Comparison of ENCODE assay signal across 8 mouse cellular contexts in genomic region chr1:120093482-120094134, GRCm38 (mm10). TPM values are rescaled to one million over a fixed set of nuclear protein-coding genes. Genes with fewer than 3 reads are reported as not detected.
A peak's percentile ranks its signal among the peaks of the same experiment; 100 is the strongest.
DNase-seq lines count a peak whose midpoint lies in the region; ATAC-seq and TF ChIP-seq lines count a peak whose summit lies in the region.
"Not testable (repeated sequence)": the region's sequence is repeated elsewhere in the genome, so short reads cannot be mapped to it uniquely, and the experiment has no call there.

No protein-coding gene starts in this region.

- TF ChIP-seq EP300 in stomach, postnatal 0 days (optimal IDR thresholded peaks at IDR 0.05): not testable (repeated sequence)

- not testable (repeated sequence) for H3K79me2 ChIP-seq in C2C12 (ENCODE audit: control insufficient read depth, insufficient read depth)

- H3K9ac ChIP-seq in embryonic facial prominence, embryonic 11.5 days (replicated peaks; ENCODE audit: low read length); liver, embryonic 11.5 days (ENCODE audit: low read depth, low read length); stomach, postnatal 0 days (ENCODE audit: low read length): not testable (repeated sequence)

- H3K9me3 ChIP-seq in embryonic facial prominence, embryonic 11.5 days (replicated peaks; ENCODE audit: control insufficient read depth, low read length); liver, embryonic 11.5 days (ENCODE audit: control insufficient read depth, low read length); stomach, postnatal 0 days (ENCODE audit: control insufficient read depth, low read length): not testable (repeated sequence)

- peak; percentile 80 for TF ChIP-seq CTCF in C2C12 (IDR thresholded peaks at IDR 0.05; ENCODE audit: control insufficient read depth, insufficient read depth, insufficient read length)
- peak; percentile 93 for TF ChIP-seq CTCF in stomach, postnatal 0 days (IDR thresholded peaks at IDR 0.05; ENCODE audit: low read depth)

- peak; percentile 69 to 81 for DNase-seq in adrenal gland, postnatal 4 days (ENCODE audit: low spot score in 2 of 2)
- peak; percentile 89 for DNase-seq in embryonic facial prominence, embryonic 11.5 days (ENCODE audit: low spot score)
- peak; percentile 83 to 92 for DNase-seq in heart, adult 18-20 months
- peak; percentile 95 for DNase-seq in kidney, postnatal 10 days
- DNase-seq in liver, embryonic 11.5 days (ENCODE audit: low spot score): peak; percentile 77
- peak; percentile 86 for DNase-seq in neural tube, embryonic 10.5 days (ENCODE audit: extremely low spot score, low spot score)
- DNase-seq in stomach, postnatal 0 days (ENCODE audit: low spot score): peak; percentile 88

- H3K79me3 ChIP-seq in C2C12 (ENCODE audit: low read depth): not testable (repeated sequence)

- not testable (repeated sequence) for H3K27me3 ChIP-seq in C2C12 (ENCODE audit: control insufficient read depth, insufficient read depth, insufficient read length); embryonic facial prominence, embryonic 11.5 days (ENCODE audit: control insufficient read depth, insufficient read depth, low read length); liver, embryonic 11.5 days (replicated peaks; ENCODE audit: control insufficient read depth, insufficient read depth, low read length); stomach, postnatal 0 days (ENCODE audit: control insufficient read depth, insufficient read depth, low read length)

- not testable (repeated sequence) for H3K4me2 ChIP-seq in embryonic facial prominence, embryonic 11.5 days (ENCODE audit: low read depth, low read length); liver, embryonic 11.5 days; stomach, postnatal 0 days (replicated peaks; ENCODE audit: low read depth)

- not testable (repeated sequence) for H3K4me1 ChIP-seq in embryonic facial prominence, embryonic 11.5 days (ENCODE audit: control insufficient read depth, insufficient read depth, low read length); liver, embryonic 11.5 days (replicated peaks; ENCODE audit: control insufficient read depth, insufficient read depth, low read length); stomach, postnatal 0 days (replicated peaks; ENCODE audit: control insufficient read depth, insufficient read depth)

- H3K4me3 ChIP-seq in C2C12 (ENCODE audit: insufficient read depth, poor library complexity, severe bottlenecking); embryonic facial prominence, embryonic 11.5 days (ENCODE audit: low read depth, low read length); liver, embryonic 11.5 days (ENCODE audit: low read depth, low read length); stomach, postnatal 0 days (ENCODE audit: low read depth, low read length): not testable (repeated sequence)

- not testable (repeated sequence) for H3K36me3 ChIP-seq in C2C12 (ENCODE audit: control insufficient read depth, insufficient read depth); embryonic facial prominence, embryonic 11.5 days (replicated peaks; ENCODE audit: control insufficient read depth, insufficient read depth, low read depth, low read length); liver, embryonic 11.5 days (ENCODE audit: control insufficient read depth, insufficient read depth, low read length); stomach, postnatal 0 days (ENCODE audit: control insufficient read depth, insufficient read depth, low read length)

- not testable (repeated sequence) for H3K27ac ChIP-seq in embryonic facial prominence, embryonic 11.5 days (replicated peaks; ENCODE audit: low read depth, low read length); liver, embryonic 11.5 days (ENCODE audit: low read depth, low read length); stomach, postnatal 0 days (replicated peaks)

- ATAC-seq in embryonic facial prominence, embryonic 11.5 days (replicated peaks; ENCODE audit: insufficient number of reproducible peaks, low FRiP score, low TSS enrichment, low read depth): peak; percentile 62
- peak; percentile 32; the same call in 1 of the 2 replicates for ATAC-seq in liver, embryonic 11.5 days (replicated peaks; ENCODE audit: low FRiP score)
- peak; percentile 64 for ATAC-seq in stomach, postnatal 0 days (ENCODE audit: low FRiP score, low TSS enrichment)

- H3ac ChIP-seq in C2C12 (ENCODE audit: control insufficient read depth, insufficient read length, low read depth): not testable (repeated sequence)

- 53% methylated on average over 11 of the region's 14 CpGs for WGBS in embryonic facial prominence, embryonic 11.5 days
- 56% methylated on average over 11 of the region's 14 CpGs for WGBS in liver, embryonic 11.5 days
- WGBS in stomach, postnatal 0 days: 51% methylated on average over 11 of the region's 14 CpGs

RNA-seq across cellular contexts. Expression of gene Tmem37, which starts 19.7 kb away (rescaled TPM):
- polyA plus RNA-seq in C2C12 (2012; fragmentation: generic; extraction: Trizol): 38.4 TPM
- 10 to 100 TPM; 17.5 to 18.5 TPM for total RNA-seq in adrenal gland, postnatal 4 days (2021)
- polyA plus RNA-seq in embryonic facial prominence, embryonic 11.5 days (2014; fragmentation: Nextera tagmentation; extraction: Ambion mirVana): 6.1 and 8.9 TPM in 2 replicates
- total RNA-seq in heart, adult 18-20 months (2021): 1 to 10 TPM; 7.0 to 8.0 TPM
- polyA plus RNA-seq in liver, embryonic 11.5 days (2014; fragmentation: Nextera tagmentation; extraction: Ambion mirVana): 39.7 and 40.7 TPM in 2 replicates
- polyA plus RNA-seq in stomach, postnatal 0 days (2015; fragmentation: Nextera tagmentation; extraction: Ambion mirVana): 7.8 and 8.8 TPM in 2 replicates

RNA-seq across cellular contexts. Expression of gene Dbi, which starts 27.3 kb away (rescaled TPM):
- polyA plus RNA-seq in C2C12 (2012; fragmentation: generic; extraction: Trizol): 418 TPM
- 100 to 1,000 TPM; 429 to 512 TPM for total RNA-seq in adrenal gland, postnatal 4 days (2021)
- polyA plus RNA-seq in embryonic facial prominence, embryonic 11.5 days (2014; fragmentation: Nextera tagmentation; extraction: Ambion mirVana): 674 and 686 TPM in 2 replicates
- 100 to 1,000 TPM; 307 to 318 TPM for total RNA-seq in heart, adult 18-20 months (2021)
- 541 and 569 TPM in 2 replicates for polyA plus RNA-seq in liver, embryonic 11.5 days (2014; fragmentation: Nextera tagmentation; extraction: Ambion mirVana)
- polyA plus RNA-seq in stomach, postnatal 0 days (2015; fragmentation: Nextera tagmentation; extraction: Ambion mirVana): 1,663 and 1,741 TPM in 2 replicates

RNA-seq across cellular contexts. Expression of gene 3110009E18Rik, which starts 27.4 kb away (rescaled TPM):
- 19.8 TPM for polyA plus RNA-seq in C2C12 (2012; fragmentation: generic; extraction: Trizol)
- total RNA-seq in adrenal gland, postnatal 4 days (2021): 10 to 100 TPM; 12.5 to 14.2 TPM
- 20.7 and 21.1 TPM in 2 replicates for polyA plus RNA-seq in embryonic facial prominence, embryonic 11.5 days (2014; fragmentation: Nextera tagmentation; extraction: Ambion mirVana)
- total RNA-seq in heart, adult 18-20 months (2021): 1 to 10 TPM; 6.2 to 6.4 TPM
- 23.5 and 24.3 TPM in 2 replicates for polyA plus RNA-seq in liver, embryonic 11.5 days (2014; fragmentation: Nextera tagmentation; extraction: Ambion mirVana)
- polyA plus RNA-seq in stomach, postnatal 0 days (2015; fragmentation: Nextera tagmentation; extraction: Ambion mirVana): 10.1 and 11.9 TPM in 2 replicates
